Mouse (Mus musculus) cerebellum, adult 11-12 months (tissue): ENCODE measurements at regions not wholly inside any gene's neighbourhood (a gene's known extent, or its start where the extent isn't known, plus 50 kb on each side); places are given as distances from the start of the nearest gene placed in this dataset.

ENCODE experiments used
- DNase-seq: peaks from one replicate; pipeline ENCODE4 v3.0.0; 2022

GRCm38 (mm10) chr9:101641524-101641923, 220.1 kb upstream of the 9630041A04Rik start:
- no peak for DNase-seq

GRCm38 (mm10) chr9:101640598-101640997, 221.0 kb upstream of the 9630041A04Rik start:
- DNase-seq: no peak

GRCm38 (mm10) chr9:101616261-101616660, 245.4 kb upstream of the 9630041A04Rik start:
- peak; percentile 64 for DNase-seq

GRCm38 (mm10) chr9:101615176-101615575, 246.5 kb upstream of the 9630041A04Rik start:
- no peak for DNase-seq

GRCm38 (mm10) chr9:101613933-101614332, 247.7 kb upstream of the 9630041A04Rik start:
- DNase-seq: peak; percentile 93

GRCm38 (mm10) chr9:101613471-101613870, 248.2 kb upstream of the 9630041A04Rik start:
- peak; percentile 91 for DNase-seq

GRCm38 (mm10) chr9:101612971-101613370, 248.7 kb upstream of the 9630041A04Rik start:
- DNase-seq: peak; percentile 28

- DNase-seq: no peak
These were observed 249.1 kb upstream of the 9630041A04Rik start for GRCm38 (mm10) chr9:101612571-101612970.

- peak; percentile 21 for DNase-seq
These were observed 250.2 kb upstream of the 9630041A04Rik start for GRCm38 (mm10) chr9:101611481-101611880.

GRCm38 (mm10) chr9:101610806-101611443, 250.7 kb upstream of the 9630041A04Rik start:
- no peak for DNase-seq

- peak; percentile 94 for DNase-seq
These were observed 251.3 kb upstream of the 9630041A04Rik start for GRCm38 (mm10) chr9:101610338-101610737.

GRCm38 (mm10) chr9:101602799-101603198, 258.8 kb upstream of the 9630041A04Rik start:
- no peak for DNase-seq

- no peak for DNase-seq
These were observed 264.7 kb upstream of the 9630041A04Rik start for GRCm38 (mm10) chr9:101596898-101597297.

- DNase-seq: no peak
These were observed 266.5 kb upstream of the 9630041A04Rik start for GRCm38 (mm10) chr9:101595101-101595650.

GRCm38 (mm10) chr9:101592621-101593020, 269.0 kb upstream of the 9630041A04Rik start:
- DNase-seq: no peak

- DNase-seq: no peak
These were observed 270.0 kb upstream of the 9630041A04Rik start for GRCm38 (mm10) chr9:101591681-101592080.

GRCm38 (mm10) chr9:101590310-101590709, 271.3 kb upstream of the 9630041A04Rik start:
- no peak for DNase-seq

GRCm38 (mm10) chr9:101581064-101581463, 280.6 kb upstream of the 9630041A04Rik start:
- no peak for DNase-seq

GRCm38 (mm10) chr9:101570714-101571113, 290.9 kb upstream of the 9630041A04Rik start:
- no peak for DNase-seq

GRCm38 (mm10) chr9:101563196-101563595, 298.4 kb upstream of the 9630041A04Rik start:
- no peak for DNase-seq

- no peak for DNase-seq
These were observed 302.3 kb upstream of the 9630041A04Rik start for GRCm38 (mm10) chr9:101559366-101559765.

- no peak for DNase-seq
These were observed 303.5 kb upstream of the Ppp2r3a start for GRCm38 (mm10) chr9:101555011-101555673.

- DNase-seq: no peak
These were observed 301.2 kb upstream of the Ppp2r3a start for GRCm38 (mm10) chr9:101552789-101553188.

GRCm38 (mm10) chr9:101551256-101551655, 299.7 kb upstream of the Ppp2r3a start:
- DNase-seq: no peak
